Mouse (Mus musculus) brain, embryonic 14.5 days (tissue): ENCODE data around the gene Cidec.

ENCODE experiments used
- CTCF ChIP-seq: fragments of 200-500 bp; IDR thresholded peaks from 2 replicates; pipeline ENCODE4 v1.5.1; 2012; ENCODE audit warnings: inconsistent platforms, mild to moderate bottlenecking, moderate library complexity, borderline replicate concordance; ENCODE audit not compliant: insufficient read depth, insufficient read length; ENCODE audit errors: extremely low read depth
- POLR2A ChIP-seq: fragments of 200-500 bp; IDR thresholded peaks from 2 replicates; pipeline ENCODE4 v1.6.1; 2012; ENCODE audit warnings: mild to moderate bottlenecking, inconsistent platforms, borderline replicate concordance; ENCODE audit not compliant: poor library complexity, insufficient read depth, insufficient read length, severe bottlenecking; ENCODE audit errors: extremely low read depth

DNA sequence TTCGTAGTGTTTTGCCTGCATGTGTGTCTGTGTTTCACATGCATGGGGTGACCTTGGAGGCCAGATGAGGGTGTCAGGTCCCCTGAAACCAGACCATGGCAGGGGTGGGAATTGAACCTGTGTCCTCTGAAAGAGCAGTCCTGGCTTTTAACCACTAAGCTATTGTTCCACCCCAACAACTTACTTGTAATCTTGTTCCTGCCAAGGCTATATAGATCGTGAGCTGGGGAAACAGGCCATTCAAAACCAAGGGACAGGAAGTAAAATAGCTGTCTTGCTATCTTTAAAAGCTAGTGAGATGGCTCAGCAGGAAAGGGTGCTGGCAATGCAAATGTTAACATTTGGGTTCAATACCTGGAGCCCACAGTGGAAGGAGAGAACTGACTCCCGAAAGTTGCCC lies 5.6 kb downstream of the Cidec start:
- TF ChIP-seq CTCF (no peak), POLR2A (no peak)
